Mouse (Mus musculus): ENCODE data around the gene Rab2b. TPM values are rescaled to one million over a fixed set of nuclear protein-coding genes. Genes with fewer than 3 reads are reported as not detected.
A peak's percentile ranks its signal among the peaks of the same experiment; 100 is the strongest.
"Not testable (repeated sequence)": the region's sequence is repeated elsewhere in the genome, so short reads cannot be mapped to it uniquely, and the experiment has no call there.

The Rab2b gene
- total and polyA plus RNA-seq, 2 experiments from 2014 or later = 10.3 to 11.9 TPM

DNA sequence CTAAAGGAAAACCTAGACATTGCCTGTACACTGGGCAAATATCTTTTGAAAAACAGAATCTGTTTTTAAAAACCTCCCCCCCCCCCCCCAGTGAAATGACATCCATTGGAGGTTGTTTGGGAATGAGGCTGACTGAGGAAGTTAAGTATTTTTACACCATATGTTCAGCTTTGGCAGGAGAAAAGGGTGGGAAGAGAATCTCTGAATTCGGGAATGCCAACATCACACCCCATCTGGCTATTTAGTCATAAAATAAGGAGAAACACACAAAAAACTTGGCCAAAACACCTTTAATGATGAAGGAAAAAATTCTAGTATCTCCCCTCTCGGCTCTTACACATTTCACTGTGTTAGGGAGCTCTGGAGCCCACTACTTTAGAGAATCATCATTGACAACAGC lies 31.6 kb upstream of the Rab2b start:
- Histone ChIP-seq H3K9me3 (replicated peaks; ENCODE audit: control insufficient read depth, low read length) (no peaks in the 10 kb centered on the region), H3K4me1 (ENCODE audit: control insufficient read depth, insufficient read depth) (no peaks in the 10 kb centered on the region), H3K4me3 (ENCODE audit: low read depth, low read length) (no peak overlapping the region), H3K27me3 (ENCODE audit: control insufficient read depth, insufficient read depth, low read length) (no peaks in the 10 kb centered on the region), H3K36me3 (replicated peaks; ENCODE audit: control insufficient read depth, insufficient read depth, low read length) (peaks cover 25% of the 10 kb centered on the region), H3K27ac (ENCODE audit: low read depth) (no peak overlapping the region), H3K4me2 (ENCODE audit: low read depth, low read length) (no peak overlapping the region), H3K9ac (replicated peaks; ENCODE audit: low read depth, low read length) (no peak overlapping the region)
- no peak for TF ChIP-seq CTCF (IDR thresholded peaks at IDR 0.05; ENCODE audit: low read depth)
- TF ChIP-seq EP300 (IDR thresholded peaks at IDR 0.05; ENCODE audit: low read depth) = no peak
- WGBS = 85% methylated on average over 2 of the region's 2 CpGs
- ATAC-seq (ENCODE audit: insufficient read depth, low read depth) = no peak
- no peak for DNase-seq (ENCODE audit: low spot score)

- not testable (repeated sequence) for H3K4me1 ChIP-seq (ENCODE audit: control insufficient read depth, insufficient read depth); ATAC-seq (ENCODE audit: insufficient read depth, low read depth); H3K9me3 ChIP-seq (replicated peaks; ENCODE audit: control insufficient read depth, low read length); H3K4me3 ChIP-seq (ENCODE audit: low read depth, low read length); DNase-seq (ENCODE audit: low spot score); H3K27ac ChIP-seq (ENCODE audit: low read depth); H3K4me2 ChIP-seq (ENCODE audit: low read depth, low read length); H3K27me3 ChIP-seq (ENCODE audit: control insufficient read depth, insufficient read depth, low read length); H3K9ac ChIP-seq (replicated peaks; ENCODE audit: low read depth, low read length)
- H3K36me3 ChIP-seq (replicated peaks; ENCODE audit: control insufficient read depth, insufficient read depth, low read length) = peaks cover 25% of the 10 kb centered on the region
- WGBS = 93% methylated on average over 5 of the region's 6 CpGs
Measured at GRCm38 (mm10) chr14:52310343-52310742, 31.0 kb upstream of the Rab2b start.

DNA sequence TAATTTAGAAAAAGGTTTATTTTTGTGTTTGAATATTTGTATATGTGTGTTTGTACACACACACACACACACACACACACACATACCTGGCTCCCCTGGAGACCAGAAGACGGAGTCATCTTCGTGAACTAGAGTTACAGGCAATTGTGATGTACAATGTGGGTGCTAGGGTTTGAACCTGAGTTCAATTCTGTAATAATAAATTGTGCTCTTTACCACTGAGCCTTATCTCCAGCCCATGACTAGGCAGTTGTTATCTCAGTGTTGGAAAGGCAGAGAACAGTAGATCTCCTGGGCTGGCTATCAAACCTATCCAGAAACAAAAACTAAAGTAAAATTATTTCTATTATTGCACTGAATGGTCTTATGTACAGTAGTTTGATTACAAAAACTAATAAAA lies 26.8 kb upstream of the Rab2b start:
- Histone ChIP-seq H3K9ac (replicated peaks; ENCODE audit: low read depth, low read length) (no peak overlapping the region), H3K4me1 (ENCODE audit: control insufficient read depth, insufficient read depth) (peaks cover 6% of the 10 kb centered on the region; the same call in 1 of the 2 replicates), H3K27ac (ENCODE audit: low read depth) (no peak overlapping the region), H3K4me3 (ENCODE audit: low read depth, low read length) (no peak overlapping the region), H3K9me3 (replicated peaks; ENCODE audit: control insufficient read depth, low read length) (no peaks in the 10 kb centered on the region), H3K36me3 (replicated peaks; ENCODE audit: control insufficient read depth, insufficient read depth, low read length) (no peaks in the 10 kb centered on the region), H3K27me3 (ENCODE audit: control insufficient read depth, insufficient read depth, low read length) (no peaks in the 10 kb centered on the region), H3K4me2 (ENCODE audit: low read depth, low read length) (no peak overlapping the region)
- WGBS = 96% methylated on average over 2 of the region's 2 CpGs
- ATAC-seq (ENCODE audit: insufficient read depth, low read depth) (no peak), DNase-seq (ENCODE audit: low spot score) (no peak)
- TF ChIP-seq EP300 (IDR thresholded peaks at IDR 0.05; ENCODE audit: low read depth) (no peak), CTCF (IDR thresholded peaks at IDR 0.05; ENCODE audit: low read depth) (no peak)

- DNase-seq (ENCODE audit: low spot score) (peak; percentile 95), ATAC-seq (ENCODE audit: insufficient read depth, low read depth) (peak; percentile 96)
- Histone ChIP-seq H3K27me3 (ENCODE audit: control insufficient read depth, insufficient read depth, low read length) (no peaks in the 10 kb centered on the region), H3K36me3 (replicated peaks; ENCODE audit: control insufficient read depth, insufficient read depth, low read length) (peaks cover 5% of the 10 kb centered on the region), H3K4me1 (ENCODE audit: control insufficient read depth, insufficient read depth) (peaks cover 6% of the 10 kb centered on the region; the same call in 1 of the 2 replicates), H3K9me3 (replicated peaks; ENCODE audit: control insufficient read depth, low read length) (no peaks in the 10 kb centered on the region), H3K4me3 (ENCODE audit: low read depth, low read length) (peak within 1 kb of the TSS; percentile 67), H3K27ac (ENCODE audit: low read depth) (peak within 1 kb of the TSS; percentile 92), H3K4me2 (ENCODE audit: low read depth, low read length) (peak within 1 kb of the TSS; percentile 92), H3K9ac (replicated peaks; ENCODE audit: low read depth, low read length) (peak within 1 kb of the TSS; percentile 67)
- TF ChIP-seq EP300 (IDR thresholded peaks at IDR 0.05; ENCODE audit: low read depth) (0 out of 2 replicates have a peak, but pooled peaks have one; percentile 52), CTCF (IDR thresholded peaks at IDR 0.05; ENCODE audit: low read depth) (no peak; the same call in 1 of the 2 replicates)
- under 1% methylated on average over 46 of the region's 46 CpGs for WGBS
Measured at GRCm38 (mm10) chr14:52304644-52305271, 25.4 kb upstream of the Rab2b start, which contains the start of gene Mettl3. Mettl3 (minus strand) TSS chr14:52305128.

- H3K4me2 ChIP-seq (ENCODE audit: low read depth, low read length); DNase-seq (ENCODE audit: low spot score); H3K4me1 ChIP-seq (ENCODE audit: control insufficient read depth, insufficient read depth); H3K9me3 ChIP-seq (replicated peaks; ENCODE audit: control insufficient read depth, low read length); H3K27ac ChIP-seq (ENCODE audit: low read depth); H3K4me3 ChIP-seq (ENCODE audit: low read depth, low read length); H3K9ac ChIP-seq (replicated peaks; ENCODE audit: low read depth, low read length); H3K27me3 ChIP-seq (ENCODE audit: control insufficient read depth, insufficient read depth, low read length); ATAC-seq (ENCODE audit: insufficient read depth, low read depth): not testable (repeated sequence)
- H3K36me3 ChIP-seq (replicated peaks; ENCODE audit: control insufficient read depth, insufficient read depth, low read length) = peaks cover 16% of the 10 kb centered on the region
- 95% methylated on average over 3 of the region's 3 CpGs for WGBS
Measured at GRCm38 (mm10) chr14:52303517-52303916, 24.2 kb upstream of the Rab2b start.
